Mouse (Mus musculus) limb, embryonic 11.5 days (tissue): ENCODE measurements around the gene Wdr59. TPM values are rescaled to one million over a fixed set of nuclear protein-coding genes. Genes with fewer than 3 reads are reported as not detected.

Experiments
- ATAC-seq: fragments of 200-750 bp; cut with Nextera tagmentation; 2 replicates; pipeline ENCODE4 v1.8.0; 2017; ENCODE audit warnings: low read depth; ENCODE audit not compliant: insufficient number of reproducible peaks, low FRiP score, low TSS enrichment
- DNase-seq: peaks from one replicate; pipeline ENCODE4 v3.0.0-alpha.2; 2015; ENCODE audit warnings: low spot score
- H3K27ac ChIP-seq: fragments of 300-500 bp; sonication (generic); replicated peaks from 2 replicates; pipeline ENCODE4 v1.5.1; 2014; ENCODE audit warnings: low read depth, mild to moderate bottlenecking, low read length
- H3K27me3 ChIP-seq: fragments of 300-500 bp; sonication (generic); 2 replicates; pipeline ENCODE4 v1.6.1; 2014; ENCODE audit warnings: mild to moderate bottlenecking, low read length, mixed read lengths; ENCODE audit not compliant: control insufficient read depth, insufficient read depth
- H3K36me3 ChIP-seq: fragments of 300-500 bp; sonication (generic); 2 replicates; pipeline ENCODE4 v1.6.1; 2014; ENCODE audit warnings: mild to moderate bottlenecking, low read length, moderate library complexity, mixed read lengths; ENCODE audit not compliant: control insufficient read depth, insufficient read depth
- H3K4me1 ChIP-seq: fragments of 300-500 bp; sonication (generic); 2 replicates; pipeline ENCODE4 v1.6.1; 2014; ENCODE audit warnings: low read length, mixed read lengths; ENCODE audit not compliant: control insufficient read depth, insufficient read depth
- H3K4me2 ChIP-seq: fragments of 300-500 bp; sonication (generic); 2 replicates; pipeline ENCODE4 v1.6.1; 2014; ENCODE audit warnings: low read depth, mild to moderate bottlenecking, moderate library complexity; ENCODE audit not compliant: severe bottlenecking
- H3K4me3 ChIP-seq: fragments of 300-500 bp; sonication (generic); 2 replicates; pipeline ENCODE4 v1.5.1; 2014; ENCODE audit warnings: low read depth, low read length
- H3K9ac ChIP-seq: fragments of 300-500 bp; sonication (generic); 2 replicates; pipeline ENCODE4 v1.6.1; 2014; ENCODE audit warnings: mild to moderate bottlenecking, low read length
- H3K9me3 ChIP-seq: fragments of 300-500 bp; sonication (generic); 2 replicates; pipeline ENCODE4 v1.6.1; 2016; ENCODE audit warnings: low read length; ENCODE audit not compliant: control insufficient read depth
- WGBS: fragments of 180-500 bp; shearing (Covaris S2); extraction: QIAGEN DNeasy Blood & Tissue Kit; methylation state at CpG from one replicate; pipeline ENCODE4 v1.1.7; 2014; 5-methylcytosine and 5-hydroxymethylcytosine counted together
- polyA plus RNA-seq: library from polyadenylated mRNA; unstranded; fragments of >200 nt; fragmentation: Nextera tagmentation; extraction: Ambion mirVana; gene quantifications from 2 replicates; pipeline ENCODE4 v1.2.1, GENCODE M21; 2014

Gene Wdr59
- polyA plus RNA-seq, 1 experiment from 2014 or later = 4.5 TPM

DNA sequence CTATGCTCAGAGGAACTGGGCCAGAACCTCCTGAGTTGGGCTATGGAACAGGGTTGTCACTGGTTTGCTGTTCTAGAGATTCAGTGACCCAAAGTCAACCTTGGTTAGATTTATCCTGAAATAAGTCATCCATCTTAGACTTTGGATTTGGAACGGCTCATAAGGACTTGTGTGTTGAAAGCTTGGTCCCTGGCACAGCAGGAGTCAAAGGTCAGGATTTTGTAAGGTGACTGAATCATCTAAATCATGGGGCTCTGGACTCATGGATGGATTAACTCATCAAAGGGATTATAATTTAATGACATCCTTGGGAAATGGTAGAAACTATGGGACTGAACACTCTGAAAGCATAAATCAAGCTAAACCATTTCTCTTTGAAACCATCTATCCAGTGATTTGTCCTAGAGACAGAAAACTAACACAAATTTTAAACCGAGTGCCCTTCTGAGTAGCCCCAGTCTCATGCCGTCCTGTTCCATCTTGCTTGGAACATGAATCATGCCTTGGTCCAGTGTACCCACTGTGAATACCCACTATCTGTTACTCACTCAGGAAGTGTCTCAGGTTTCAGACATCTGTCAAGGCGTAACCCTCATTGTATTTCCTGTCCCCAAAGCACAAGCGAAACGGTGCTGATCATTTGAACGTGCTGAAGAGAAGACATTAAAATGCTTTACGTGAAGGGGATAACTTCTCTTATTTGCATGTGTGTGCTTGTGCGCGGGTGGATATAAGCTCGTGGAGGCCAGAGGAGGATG, 86.6 kb downstream of the Wdr59 start:
- Histone ChIP-seq H3K36me3 (no peaks in the 10 kb centered on the region), H3K9ac (no peak overlapping the region), H3K27me3 (no peaks in the 10 kb centered on the region), H3K27ac (no peak overlapping the region), H3K4me1 (no peaks in the 10 kb centered on the region), H3K4me2 (no peak overlapping the region), H3K4me3 (no peak overlapping the region), H3K9me3 (no peaks in the 10 kb centered on the region)
- ATAC-seq = no peak
- DNase-seq = no peak
- 57% methylated on average over 11 of the region's 11 CpGs for WGBS

DNA sequence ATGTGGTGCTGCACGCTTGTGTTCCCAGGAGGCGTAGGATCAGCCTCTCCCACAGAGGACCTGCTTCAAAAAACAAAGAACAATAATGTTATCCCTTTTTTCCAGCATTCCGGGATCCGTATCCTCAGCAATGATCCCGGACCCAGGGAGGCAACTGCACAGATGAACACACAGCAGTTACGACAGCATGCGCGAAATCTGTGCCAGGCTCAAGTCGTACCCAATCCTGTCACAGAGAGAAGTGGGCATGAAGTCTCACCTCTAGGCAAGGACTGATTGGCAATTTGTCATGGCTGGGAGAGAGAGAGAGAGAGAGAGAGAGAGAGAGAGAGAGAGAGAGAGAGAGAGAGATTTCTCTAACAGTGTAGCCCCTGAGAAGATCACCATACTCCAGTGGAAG, 97.2 kb downstream of the Wdr59 start:
- 89% methylated on average over 9 of the region's 9 CpGs for WGBS
- no peaks in the 10 kb centered on the region for H3K9me3 ChIP-seq
- no peak for ATAC-seq

DNA sequence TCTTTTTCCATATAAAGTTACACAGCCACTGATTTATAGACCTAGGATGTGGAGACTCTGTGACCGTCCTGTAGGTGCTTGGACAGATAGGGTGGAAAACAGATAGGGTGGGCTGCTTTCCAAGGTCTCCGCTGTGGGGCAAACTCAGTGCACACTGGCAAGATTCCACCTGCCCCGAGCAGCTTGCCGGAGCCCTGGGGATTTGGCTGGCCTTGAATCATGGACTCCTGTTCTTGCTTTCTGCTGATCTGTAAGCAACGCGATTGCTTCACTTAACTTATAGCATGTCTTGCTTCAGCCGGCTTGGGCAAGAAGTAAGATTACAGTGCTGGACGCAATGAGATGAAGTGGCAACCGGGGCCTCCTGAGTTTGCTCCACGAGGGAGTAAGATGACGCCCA, 97.7 kb downstream of the Wdr59 start:
- DNase-seq (no peak), ATAC-seq (no peak)
- H3K9me3 ChIP-seq = no peaks in the 10 kb centered on the region
- H3K4me1 ChIP-seq = no peaks in the 10 kb centered on the region
- 90% methylated on average over 11 of the region's 11 CpGs for WGBS
- no peak overlapping the region for H3K4me2 ChIP-seq
- H3K36me3 ChIP-seq = no peaks in the 10 kb centered on the region
- no peak overlapping the region for H3K4me3 ChIP-seq
- no peak overlapping the region for H3K27ac ChIP-seq
- no peak overlapping the region for H3K9ac ChIP-seq
- H3K27me3 ChIP-seq = no peaks in the 10 kb centered on the region

More for the DNA sequence above, 97.2 kb downstream of the Wdr59 start:
- no peak overlapping the region for H3K4me2 ChIP-seq
- H3K4me3 ChIP-seq = no peak overlapping the region
- no peak overlapping the region for H3K9ac ChIP-seq
- no peaks in the 10 kb centered on the region for H3K27me3 ChIP-seq
- H3K4me1 ChIP-seq = no peaks in the 10 kb centered on the region
- no peak overlapping the region for H3K27ac ChIP-seq
- H3K36me3 ChIP-seq = no peaks in the 10 kb centered on the region
- DNase-seq = no peak

DNA sequence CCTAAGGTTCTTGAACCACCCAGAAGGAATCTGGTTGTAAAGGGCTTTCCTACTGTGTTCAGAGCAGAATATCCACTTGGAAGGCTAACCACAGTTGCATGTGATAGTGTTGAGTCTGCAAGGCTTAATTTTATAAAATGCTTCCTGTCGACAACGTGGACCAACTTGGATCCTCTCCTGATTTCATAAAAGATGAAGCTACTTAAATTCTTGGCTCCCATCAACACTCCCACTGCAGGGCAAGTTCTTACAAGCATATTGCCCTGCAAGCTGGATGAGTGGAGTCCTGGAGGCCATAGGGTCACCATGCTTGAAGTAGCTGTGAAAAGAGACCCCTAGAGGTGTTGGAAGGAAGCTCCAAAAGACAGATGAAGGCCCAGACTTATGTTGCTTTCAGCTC, 99.3 kb downstream of the Wdr59 start:
- Histone ChIP-seq H3K4me3 (no peak overlapping the region), H3K9ac (no peak overlapping the region), H3K27me3 (no peaks in the 10 kb centered on the region), H3K36me3 (no peaks in the 10 kb centered on the region), H3K9me3 (no peaks in the 10 kb centered on the region), H3K27ac (no peak overlapping the region), H3K4me2 (no peak overlapping the region), H3K4me1 (no peaks in the 10 kb centered on the region)
- DNase-seq = no peak
- ATAC-seq = no peak
- WGBS = 91% methylated on average over 2 of the region's 2 CpGs

DNA sequence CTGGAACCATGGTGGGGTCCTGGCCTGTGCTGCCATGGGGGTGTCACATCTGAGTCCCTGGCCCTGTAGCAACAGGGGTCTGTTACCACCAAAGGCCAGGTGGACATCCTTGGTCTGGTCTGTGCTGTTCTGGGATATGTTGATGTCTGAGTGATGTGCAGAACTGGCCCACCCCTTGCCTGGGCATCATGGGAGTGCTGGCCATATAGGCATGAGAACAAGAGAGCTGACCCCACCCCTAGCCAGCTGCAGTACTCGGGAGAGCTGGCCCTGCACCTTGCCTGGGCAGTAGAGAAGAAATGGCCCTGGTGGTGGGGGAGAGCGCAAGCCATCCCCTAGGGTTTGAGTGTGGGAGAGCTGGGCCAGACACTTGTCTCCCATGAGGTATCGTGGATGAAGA, 102.7 kb downstream of the Wdr59 start:
- no peaks in the 10 kb centered on the region for H3K9me3 ChIP-seq
- no peaks in the 10 kb centered on the region for H3K36me3 ChIP-seq
- DNase-seq (no peak), ATAC-seq (no peak)
- 73% methylated on average over 3 of the region's 3 CpGs for WGBS
- no peak overlapping the region for H3K9ac ChIP-seq
- H3K4me2 ChIP-seq = no peak overlapping the region
- no peaks in the 10 kb centered on the region for H3K4me1 ChIP-seq
- no peak overlapping the region for H3K4me3 ChIP-seq
- no peaks in the 10 kb centered on the region for H3K27me3 ChIP-seq
- H3K27ac ChIP-seq = no peak overlapping the region

DNA sequence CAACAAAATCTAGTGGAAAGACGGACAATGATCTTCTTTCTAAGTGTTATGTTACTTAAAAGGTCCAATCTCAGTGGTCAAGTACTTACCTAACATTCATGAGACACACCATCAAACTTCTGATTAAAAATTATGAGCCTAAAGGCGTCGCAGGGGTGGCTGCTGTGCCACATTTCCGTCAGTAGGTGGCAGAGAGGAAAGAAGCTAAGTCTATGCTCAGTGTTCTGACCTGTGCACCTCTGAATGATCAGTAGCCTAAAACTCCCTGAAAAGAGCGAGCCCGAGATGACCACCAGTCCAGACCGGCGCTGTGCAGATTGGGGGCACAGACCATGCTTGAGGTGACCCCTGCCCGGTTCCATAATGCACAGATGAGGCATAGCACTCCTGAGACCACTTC, 103.3 kb downstream of the Wdr59 start:
- H3K9ac ChIP-seq = no peak overlapping the region
- H3K36me3 ChIP-seq = no peaks in the 10 kb centered on the region
- 33% methylated on average over 9 of the region's 9 CpGs for WGBS
- no peak overlapping the region for H3K4me2 ChIP-seq
- ATAC-seq (0 out of 2 replicates have a peak, but pooled peaks have one; percentile 47), DNase-seq (peak; percentile 54)
- H3K27me3 ChIP-seq = no peaks in the 10 kb centered on the region
- H3K27ac ChIP-seq = no peak overlapping the region
- no peak overlapping the region for H3K4me3 ChIP-seq
- no peaks in the 10 kb centered on the region for H3K4me1 ChIP-seq
- H3K9me3 ChIP-seq = no peaks in the 10 kb centered on the region

DNA sequence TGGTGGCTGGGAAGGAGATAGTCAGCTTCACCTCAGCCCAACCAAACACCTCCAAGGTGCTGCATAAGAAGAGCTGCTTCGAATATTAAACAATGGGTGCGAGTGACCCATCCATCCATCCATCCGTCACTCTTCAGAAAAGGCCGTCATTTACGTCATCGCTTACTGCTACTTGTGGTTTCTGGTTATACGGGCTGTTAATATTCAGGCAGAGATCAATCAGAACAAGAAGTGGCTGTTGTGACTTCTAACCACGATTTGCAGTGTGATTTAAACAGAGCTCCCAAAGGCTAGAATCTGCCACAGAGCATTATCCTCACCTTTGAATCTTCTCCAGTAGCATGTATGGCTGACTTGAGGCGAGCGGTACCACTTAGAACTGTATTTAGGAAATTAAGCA, 104.7 kb downstream of the Wdr59 start:
- no peak for DNase-seq
- H3K9ac ChIP-seq = no peak overlapping the region
- no peak overlapping the region for H3K4me2 ChIP-seq
- H3K27ac ChIP-seq = no peak overlapping the region
- no peak overlapping the region for H3K4me3 ChIP-seq
- ATAC-seq = no peak
- no peaks in the 10 kb centered on the region for H3K27me3 ChIP-seq
- 82% methylated on average over 10 of the region's 10 CpGs for WGBS
- H3K9me3 ChIP-seq = no peaks in the 10 kb centered on the region
- no peaks in the 10 kb centered on the region for H3K36me3 ChIP-seq
- H3K4me1 ChIP-seq = no peaks in the 10 kb centered on the region

DNA sequence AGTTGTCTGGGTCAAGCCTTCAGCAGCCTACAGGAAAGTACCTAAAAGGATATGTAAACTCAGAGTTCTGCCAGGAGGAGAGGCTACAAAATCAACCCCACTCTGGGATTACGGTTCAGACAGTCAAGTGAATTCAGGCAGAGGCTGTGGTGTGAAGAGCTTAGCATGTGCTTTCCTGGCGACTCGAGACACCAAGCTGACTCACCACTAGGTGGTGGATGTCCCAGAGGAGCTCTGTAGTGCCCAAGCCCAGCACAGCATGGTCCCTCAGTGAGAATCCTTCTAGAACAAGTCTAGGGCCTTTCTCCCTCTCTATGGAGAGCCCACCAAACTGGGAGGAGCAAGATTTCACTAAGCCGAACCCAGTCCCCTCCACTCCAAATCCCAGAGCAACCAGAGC, 118.5 kb downstream of the Wdr59 start:
- no peak for DNase-seq
- Histone ChIP-seq H3K36me3 (no peaks in the 10 kb centered on the region), H3K9me3 (no peaks in the 10 kb centered on the region), H3K27ac (no peak overlapping the region), H3K4me3 (no peak overlapping the region), H3K9ac (no peak overlapping the region), H3K4me2 (no peak overlapping the region), H3K4me1 (no peaks in the 10 kb centered on the region), H3K27me3 (no peaks in the 10 kb centered on the region)
- 46% methylated on average over 4 of the region's 4 CpGs for WGBS
- ATAC-seq = no peak
